Mouse (Mus musculus) cerebellum, postnatal 10 days (tissue): ENCODE results near the gene Rfc4.
"Not testable (repeated sequence)": the region's sequence is repeated elsewhere in the genome, so short reads cannot be mapped to it uniquely, and the experiment has no call there.

Experiments
- DNase-seq, 2 experiments: peaks; one replicate each; pipeline ENCODE4 v3.0.0; 2021; ENCODE audit warnings: mixed read lengths in 2 of 2

Rfc4 gene

GRCm38 (mm10) chr16:23100613-23101012 is 26.9 kb downstream of the Rfc4 start:
- DNase-seq, result no peak

DNA sequence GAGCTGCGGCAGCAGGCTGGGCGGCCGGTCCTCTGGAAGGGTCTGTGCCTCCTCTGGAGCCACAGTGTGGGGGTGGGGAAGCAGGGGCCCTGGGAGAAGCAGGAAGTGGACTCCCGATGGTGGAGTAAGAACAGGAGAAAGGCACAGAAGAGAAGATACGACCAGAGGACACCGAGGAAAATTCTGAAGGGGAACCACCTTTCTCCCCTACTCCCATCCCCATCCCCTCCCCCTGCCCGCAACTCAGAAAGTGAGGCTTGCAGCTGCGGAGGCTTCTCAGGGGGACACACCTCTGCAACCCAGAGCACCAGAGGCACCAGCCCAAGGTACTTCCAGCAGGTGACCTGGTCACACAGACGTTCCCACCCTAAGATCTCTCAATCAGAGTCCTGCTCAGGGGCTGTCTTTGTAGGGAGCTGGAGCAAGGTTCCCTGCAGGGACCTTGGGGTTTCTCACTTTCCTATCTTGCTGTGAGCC is 27.4 kb downstream of the Rfc4 start:
- DNase-seq, result peak; percentile 37 to 47

DNA sequence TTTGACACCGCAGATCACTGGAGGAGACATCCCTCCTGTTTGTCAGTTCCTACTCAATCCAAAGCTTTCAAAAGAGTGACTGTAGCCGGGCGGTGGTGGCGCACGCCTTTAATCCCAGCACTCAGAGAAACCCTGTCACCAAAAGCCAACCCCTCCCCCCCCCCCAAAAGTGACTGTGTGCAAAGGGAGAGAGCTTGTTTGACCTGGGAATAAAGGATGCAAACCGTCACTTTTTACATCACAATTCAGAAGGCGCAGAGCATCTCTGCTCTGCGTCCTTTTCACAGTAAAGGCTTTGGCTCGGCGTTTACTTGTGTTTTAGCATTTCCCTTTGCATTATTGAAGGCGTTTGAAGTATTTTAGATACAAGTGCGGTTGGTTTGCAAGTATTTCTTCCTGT is 27.9 kb downstream of the Rfc4 start:
- no peak for DNase-seq

DNA sequence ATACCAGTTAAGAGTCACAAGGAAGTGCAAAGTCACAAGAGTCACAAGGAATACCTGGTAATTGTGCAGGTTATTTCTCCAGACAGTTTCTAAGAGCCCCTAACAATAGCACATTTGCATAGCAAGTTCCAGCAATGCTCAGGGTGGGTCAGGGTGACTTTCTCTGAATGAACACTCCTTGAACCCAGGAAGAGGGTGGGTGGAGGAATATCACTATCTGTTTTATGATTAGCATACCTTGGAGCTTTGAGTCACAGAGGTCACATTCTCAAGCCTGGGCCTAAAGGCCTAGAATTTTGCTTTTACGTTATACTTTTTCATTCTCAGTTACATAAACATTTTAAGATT is 29.5 kb downstream of the Rfc4 start:
- DNase-seq, result not testable (repeated sequence)

GRCm38 (mm10) chr16:23097290-23098104 is 30.0 kb downstream of the Rfc4 start:
- DNase-seq, result peak; percentile 67 to 70

GRCm38 (mm10) chr16:23096886-23097285 is 30.7 kb downstream of the Rfc4 start:
- DNase-seq, result not testable (repeated sequence)

DNA sequence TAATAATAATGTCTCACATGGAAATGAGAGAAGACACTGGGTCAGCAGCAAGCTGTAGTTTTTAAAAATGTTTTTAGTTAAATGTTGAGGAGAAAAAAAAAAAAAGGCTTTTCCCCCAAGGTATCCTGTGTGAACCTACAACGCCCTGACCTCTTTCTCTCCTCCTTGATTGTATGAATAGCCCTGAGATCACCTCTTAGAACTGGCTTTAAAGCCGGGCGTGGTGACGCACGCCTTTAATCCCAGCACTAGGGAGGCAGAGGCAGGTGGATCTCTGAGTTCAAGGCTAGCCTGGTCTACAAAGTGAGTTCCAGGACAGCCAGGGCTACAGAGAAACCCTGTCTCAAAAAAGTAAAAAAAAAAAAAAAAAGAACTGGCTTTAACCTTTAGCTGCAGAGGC is 32.0 kb downstream of the Rfc4 start:
- DNase-seq, result not testable (repeated sequence)

- peak; percentile 49 to 56 for DNase-seq
Observed at GRCm38 (mm10) chr16:23094136-23094535, 33.4 kb downstream of the Rfc4 start.

DNA sequence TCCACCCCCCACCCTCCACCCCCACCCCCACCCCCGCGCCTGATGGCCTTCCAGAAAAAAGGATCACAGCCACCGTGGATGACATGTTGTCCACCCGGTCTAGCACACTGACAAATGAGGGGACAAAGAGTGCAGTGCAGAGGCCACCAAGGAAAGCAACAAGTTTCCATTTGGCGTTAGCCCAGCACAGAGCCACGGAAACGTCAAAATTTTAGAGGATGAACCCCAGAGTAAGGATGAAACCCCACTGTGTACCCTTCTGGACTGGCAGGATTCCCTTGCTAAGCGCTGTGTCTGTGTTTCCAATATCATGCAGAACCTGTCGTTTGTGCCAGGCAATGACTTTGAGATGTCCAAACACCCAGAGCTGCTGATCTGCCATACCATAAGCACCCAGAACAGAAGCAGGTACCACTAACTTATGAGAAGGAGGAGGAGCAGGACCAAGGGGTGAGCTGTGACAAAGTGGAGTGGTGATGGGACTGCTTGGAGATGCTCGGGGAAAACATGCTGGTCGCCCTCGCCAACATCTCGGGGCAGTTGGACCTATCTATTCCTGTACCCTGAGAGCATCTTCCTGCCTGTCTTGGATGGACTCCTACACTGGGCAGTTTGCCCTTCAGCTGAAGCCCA is 34.1 kb downstream of the Rfc4 start:
- DNase-seq, result peak; percentile 72 to 73

GRCm38 (mm10) chr16:23091345-23091744 is 36.2 kb downstream of the Rfc4 start:
- DNase-seq, result not testable (repeated sequence)

GRCm38 (mm10) chr16:23088491-23088890 is 39.0 kb downstream of the Rfc4 start:
- DNase-seq, result not testable (repeated sequence)

- peak in 1 of 2 experiments; percentile 31 for DNase-seq
Observed at GRCm38 (mm10) chr16:23087712-23088111, 39.8 kb downstream of the Rfc4 start.

- not testable (repeated sequence) for DNase-seq
Observed at GRCm38 (mm10) chr16:23087159-23087558, 40.4 kb downstream of the Rfc4 start.

GRCm38 (mm10) chr16:23077516-23077915 is 50.0 kb downstream of the Rfc4 start:
- DNase-seq, result not testable (repeated sequence)
